Mouse (Mus musculus) lung, postnatal 0 days (tissue): ENCODE results near the gene Eddm3b. TPM values are rescaled to one million over a fixed set of nuclear protein-coding genes. Genes with fewer than 3 reads are reported as not detected.
"Not testable (repeated sequence)": the region's sequence is repeated elsewhere in the genome, so short reads cannot be mapped to it uniquely, and the experiment has no call there.

Experiments
- ATAC-seq: fragments of 200-750 bp; cut with Nextera tagmentation; 2 replicates; pipeline ENCODE4 v1.8.0; 2017; ENCODE audit warnings: moderate library complexity
- DNase-seq: peaks from one replicate; pipeline ENCODE4 v3.0.0-alpha.2; 2016; ENCODE audit warnings: low spot score
- H3K27ac ChIP-seq: fragments of 300-500 bp; sonication (generic); 2 replicates; pipeline ENCODE4 v1.5.1; 2014; ENCODE audit warnings: antibody characterized with exemption, mild to moderate bottlenecking, low read length, mixed read lengths
- H3K27me3 ChIP-seq: fragments of 300-500 bp; sonication (generic); replicated peaks from 2 replicates; pipeline ENCODE4 v1.6.1; 2014; ENCODE audit warnings: low read length, mixed read lengths; ENCODE audit not compliant: insufficient read depth
- H3K36me3 ChIP-seq: fragments of 300-500 bp; sonication (generic); 2 replicates; pipeline ENCODE4 v1.6.1; 2014; ENCODE audit warnings: low read length, mixed read lengths; ENCODE audit not compliant: insufficient read depth
- H3K4me1 ChIP-seq: fragments of 300-500 bp; sonication (generic); 2 replicates; pipeline ENCODE4 v1.6.1; 2014; ENCODE audit warnings: antibody characterized with exemption, low read depth, low read length, mixed read lengths; ENCODE audit not compliant: insufficient read depth
- H3K4me2 ChIP-seq: fragments of 300-500 bp; sonication (generic); replicated peaks from 2 replicates; pipeline ENCODE4 v1.6.1; 2014; ENCODE audit warnings: low read depth, mild to moderate bottlenecking, low read length, moderate library complexity, mixed read lengths
- H3K4me3 ChIP-seq: fragments of 300-500 bp; sonication (generic); 2 replicates; pipeline ENCODE4 v1.5.1; 2014; ENCODE audit warnings: low read depth, low read length
- H3K9ac ChIP-seq: fragments of 300-500 bp; sonication (generic); replicated peaks from 2 replicates; pipeline ENCODE4 v1.6.1; 2014; ENCODE audit warnings: low read depth, mild to moderate bottlenecking
- H3K9me3 ChIP-seq: fragments of 300-500 bp; sonication (generic); 2 replicates; pipeline ENCODE4 v1.6.1; 2016; ENCODE audit warnings: low read length, mixed read lengths
- CTCF ChIP-seq: IDR thresholded peaks from 2 replicates; pipeline ENCODE4 v1.5.1; 2016; ENCODE audit warnings: antibody characterized with exemption, mild to moderate bottlenecking
- EP300 ChIP-seq: IDR thresholded peaks from 2 replicates; pipeline ENCODE4 v1.6.1; 2016; ENCODE audit warnings: antibody characterized with exemption, mild to moderate bottlenecking, control low read depth
- WGBS: fragments of 180-500 bp; shearing (Covaris S2); extraction: QIAGEN DNeasy Blood & Tissue Kit; methylation state at CpG from one replicate; pipeline ENCODE4 v1.1.7; 2014; 5-methylcytosine and 5-hydroxymethylcytosine counted together
- polyA plus RNA-seq: library from polyadenylated mRNA; unstranded; fragments of >200 nt; fragmentation: Nextera tagmentation; extraction: Ambion mirVana; gene quantifications from 2 replicates; pipeline ENCODE4 v1.2.1, GENCODE M21; 2015

The Eddm3b gene
- polyA plus RNA-seq, 1 experiment from 2014 or later = 0.08 TPM

GRCm38 (mm10) chr14:51093496-51093895 is 20.7 kb upstream of the Eddm3b start:
- TF ChIP-seq EP300 (no peak), CTCF (no peak)
- H3K9me3 ChIP-seq = no peaks in the 10 kb centered on the region
- no peak overlapping the region for H3K4me3 ChIP-seq
- DNase-seq (no peak), ATAC-seq (no peak)
- H3K36me3 ChIP-seq = no peaks in the 10 kb centered on the region
- H3K27ac ChIP-seq = 0 out of 2 replicates have a peak overlapping the region, but pooled peaks have one; percentile 20
- H3K4me2 ChIP-seq = no peak overlapping the region
- no peak overlapping the region for H3K9ac ChIP-seq
- 15% methylated on average over 3 of the region's 3 CpGs for WGBS
- no peaks in the 10 kb centered on the region for H3K4me1 ChIP-seq
- H3K27me3 ChIP-seq = no peaks in the 10 kb centered on the region

GRCm38 (mm10) chr14:51094096-51094875 is 19.9 kb upstream of the Eddm3b start:
- no peaks in the 10 kb centered on the region for H3K9me3 ChIP-seq
- no peak overlapping the region for H3K4me3 ChIP-seq
- DNase-seq (peak; percentile 41), ATAC-seq (no peak)
- H3K9ac ChIP-seq = no peak overlapping the region
- H3K36me3 ChIP-seq = no peaks in the 10 kb centered on the region
- H3K27ac ChIP-seq = 0 out of 2 replicates have a peak overlapping the region, but pooled peaks have one; percentile 20
- TF ChIP-seq EP300 (no peak), CTCF (no peak)
- 54% methylated on average over 5 of the region's 5 CpGs for WGBS
- no peak overlapping the region for H3K4me2 ChIP-seq
- H3K27me3 ChIP-seq = no peaks in the 10 kb centered on the region
- no peaks in the 10 kb centered on the region for H3K4me1 ChIP-seq

GRCm38 (mm10) chr14:51094921-51095320 is 19.3 kb upstream of the Eddm3b start:
- DNase-seq = no peak
- TF ChIP-seq EP300 = no peak
- H3K4me1 ChIP-seq = no peaks in the 10 kb centered on the region
- 66% methylated on average over 9 of the region's 9 CpGs for WGBS
- no peak overlapping the region for H3K4me3 ChIP-seq
- no peak overlapping the region for H3K27ac ChIP-seq
- ATAC-seq = no peak
- H3K4me2 ChIP-seq = no peak overlapping the region
- no peaks in the 10 kb centered on the region for H3K36me3 ChIP-seq
- H3K9me3 ChIP-seq = no peaks in the 10 kb centered on the region
- no peak overlapping the region for H3K9ac ChIP-seq
- no peaks in the 10 kb centered on the region for H3K27me3 ChIP-seq

DNA sequence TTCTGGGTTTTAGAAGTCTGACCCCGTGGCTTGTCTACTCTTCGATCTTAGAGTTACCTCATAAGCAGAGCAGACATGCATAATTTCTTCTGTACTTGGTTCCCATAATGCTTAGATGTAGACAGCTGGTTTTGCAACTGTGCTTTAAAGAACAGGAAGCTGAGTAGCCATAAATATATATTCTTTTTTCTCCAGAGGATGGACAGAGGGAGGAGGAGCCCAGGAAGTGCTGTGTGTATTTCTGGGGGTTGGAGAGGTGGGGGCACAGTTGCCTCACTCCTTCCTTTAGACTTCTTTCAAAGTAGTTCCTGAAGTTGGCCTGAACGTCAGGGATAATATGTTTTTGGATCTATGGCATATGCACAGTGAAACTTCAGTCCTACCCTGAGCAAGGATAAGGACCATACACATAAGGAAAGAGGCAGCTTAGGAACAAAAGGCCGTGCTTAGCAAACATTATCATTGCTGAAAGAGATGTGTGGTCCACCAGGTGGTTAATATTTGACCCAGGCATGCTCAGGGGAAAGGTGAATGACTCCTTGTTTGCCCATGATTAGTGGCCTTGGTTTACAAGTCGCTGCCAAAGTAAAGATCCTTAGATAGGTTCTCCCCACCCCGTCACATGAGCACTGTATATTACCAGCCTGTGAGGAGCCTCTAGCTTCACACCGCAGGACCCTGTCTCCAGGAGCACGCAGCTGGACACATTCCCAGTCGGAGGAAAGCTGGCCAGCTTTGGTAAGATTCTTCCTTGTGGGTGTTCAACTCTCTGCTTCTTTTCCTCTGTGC is 18.3 kb upstream of the Eddm3b start:
- Histone ChIP-seq H3K9me3 (no peaks in the 10 kb centered on the region), H3K4me2 (0 out of 2 replicates have a peak overlapping the region, but pooled peaks have one; percentile 17), H3K27me3 (no peaks in the 10 kb centered on the region), H3K4me3 (no peak overlapping the region), H3K4me1 (no peaks in the 10 kb centered on the region), H3K9ac (no peak overlapping the region), H3K27ac (no peak overlapping the region), H3K36me3 (no peaks in the 10 kb centered on the region)
- ATAC-seq = peak; percentile 74
- 21% methylated on average over 9 of the region's 9 CpGs for WGBS
- DNase-seq = peak; percentile 74
- TF ChIP-seq EP300 (0 out of 2 replicates have a peak, but pooled peaks have one; percentile 23), CTCF (no peak)

DNA sequence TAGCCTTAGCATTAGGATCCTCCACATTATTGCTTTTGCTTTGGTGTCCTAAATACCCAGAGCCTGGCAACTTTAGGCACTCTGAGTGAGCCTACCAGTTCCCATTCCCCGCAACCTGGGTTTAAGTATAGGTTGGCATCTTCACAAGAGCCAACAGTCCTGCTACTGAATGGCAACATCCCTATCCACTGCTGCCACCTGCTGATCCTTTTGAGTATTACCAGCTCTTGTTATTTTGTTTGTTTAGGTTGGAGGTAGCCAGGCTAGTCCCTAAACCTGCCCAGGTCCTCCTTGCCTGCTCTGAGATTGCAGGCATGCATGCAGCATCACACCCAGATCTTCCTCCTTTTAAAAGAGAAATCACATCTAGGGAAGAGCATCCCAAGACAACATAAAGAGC is 15.9 kb upstream of the Eddm3b start:
- not testable (repeated sequence) for H3K36me3 ChIP-seq, H3K9me3 ChIP-seq, H3K27ac ChIP-seq, H3K4me2 ChIP-seq, H3K27me3 ChIP-seq, H3K4me3 ChIP-seq, H3K4me1 ChIP-seq, H3K9ac ChIP-seq
- WGBS = 27% methylated on average over 1 of the region's 1 CpGs
- peak; percentile 49 for DNase-seq
- peak; percentile 27 for ATAC-seq
- peak; percentile 76 for TF ChIP-seq CTCF

DNA sequence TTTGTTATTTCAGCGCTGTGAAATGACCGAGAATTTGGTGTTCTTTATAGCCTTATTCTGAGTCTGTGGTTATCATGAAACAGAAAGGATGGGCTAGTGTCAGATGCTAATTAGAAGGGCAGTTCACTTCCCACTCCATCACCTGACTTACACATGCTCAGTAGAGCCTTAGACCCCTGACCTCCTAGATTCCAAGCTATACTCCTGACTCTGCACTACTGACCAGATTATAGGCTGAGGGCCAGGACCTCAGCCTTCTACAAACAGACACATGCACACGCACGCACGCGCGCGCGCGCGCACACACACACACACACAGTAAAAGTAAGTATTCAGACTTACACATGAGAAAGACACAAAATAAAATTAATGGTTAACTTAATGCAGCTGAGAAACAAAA is 15.3 kb upstream of the Eddm3b start:
- no peak overlapping the region for H3K9ac ChIP-seq
- H3K27me3 ChIP-seq = no peaks in the 10 kb centered on the region
- no peaks in the 10 kb centered on the region for H3K36me3 ChIP-seq
- ATAC-seq (no peak), DNase-seq (no peak)
- H3K27ac ChIP-seq = no peak overlapping the region
- H3K9me3 ChIP-seq = no peaks in the 10 kb centered on the region
- WGBS = 92% methylated on average over 11 of the region's 11 CpGs
- H3K4me1 ChIP-seq = no peaks in the 10 kb centered on the region
- H3K4me2 ChIP-seq = no peak overlapping the region
- TF ChIP-seq CTCF (no peak), EP300 (no peak)
- H3K4me3 ChIP-seq = no peak overlapping the region
